Mouse (Mus musculus): ENCODE measurements around the gene Eps8l1. TPM values are rescaled to one million over a fixed set of nuclear protein-coding genes. Genes with fewer than 3 reads are reported as not detected.
A peak's percentile ranks its signal among the peaks of the same experiment; 100 is the strongest.
"Not testable (repeated sequence)": the region's sequence is repeated elsewhere in the genome, so short reads cannot be mapped to it uniquely, and the experiment has no call there.

Gene Eps8l1
- 0.10 and 1.3 TPM in 2 replicates for polyA plus RNA-seq (2012; rRNA removed)

DNA sequence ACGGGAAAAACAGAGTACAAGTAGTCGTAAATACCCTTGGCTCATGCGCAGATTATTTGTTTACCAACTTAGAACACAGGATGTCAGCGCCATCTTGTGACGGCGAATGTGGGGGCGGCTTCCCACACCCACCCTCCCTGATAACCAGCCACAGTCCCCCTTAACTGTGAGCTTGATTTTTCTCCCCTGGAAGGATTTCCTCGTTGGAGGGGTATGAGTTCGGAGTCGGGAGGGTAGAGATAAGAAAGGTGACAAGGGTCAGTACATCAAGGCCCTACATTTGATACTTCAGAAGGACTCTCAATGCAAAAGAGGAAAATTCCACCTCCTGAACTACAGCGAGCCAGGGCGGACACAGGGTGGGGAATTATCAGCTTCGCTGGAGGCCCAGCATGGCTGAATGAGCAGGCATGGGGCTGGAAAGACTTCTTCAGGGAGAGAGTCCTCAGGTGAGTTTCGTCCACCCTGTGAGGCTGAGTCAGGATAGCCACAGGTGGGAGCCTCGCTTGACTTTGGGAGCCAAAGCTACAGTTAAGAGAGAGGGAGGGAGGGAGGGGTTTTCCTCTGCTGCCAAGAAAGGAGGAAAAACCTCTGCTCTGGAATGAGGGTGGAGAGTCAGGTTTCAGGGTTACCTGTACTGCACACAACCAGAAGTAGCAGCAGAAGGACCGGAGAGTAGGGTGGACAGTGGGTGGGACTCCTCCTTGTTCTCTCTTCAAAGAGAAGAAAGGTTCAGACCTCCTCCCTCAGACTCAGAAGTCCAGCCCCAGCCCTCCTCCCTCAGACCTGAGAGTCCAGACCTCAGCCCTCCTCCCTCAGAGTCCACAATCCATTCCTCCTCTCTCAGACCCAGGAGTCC lies at the start of gene Eps8l1:
Eps8l1 (plus strand) TSS at position 99 of the 859 bp plus-strand sequence.
- H3K27me3 ChIP-seq (ENCODE audit: control insufficient read depth, insufficient read depth, low read length), result no peaks in the 10 kb centered on the region
- H3K27ac ChIP-seq (ENCODE audit: control insufficient read depth, insufficient read depth, low read depth, low read length), result peak within 1 kb of the TSS; percentile 53; the same call in 1 of the 2 replicates
- no peaks in the 10 kb centered on the region for H3K36me3 ChIP-seq (ENCODE audit: control insufficient read depth, insufficient read depth, low read length)
- TF ChIP-seq POLR2A (IDR thresholded peaks at IDR 0.05; ENCODE audit: control insufficient read depth, low read depth, low read length) (no peak), CTCF (IDR thresholded peaks at IDR 0.05; ENCODE audit: control insufficient read depth, insufficient read depth, insufficient replicate concordance, low read depth, low read length) (no peak)
- H3K4me1 ChIP-seq (ENCODE audit: control insufficient read depth, insufficient read depth, low read length), result peaks cover 2% of the 10 kb centered on the region; the same call in 1 of the 2 replicates
- no peak within 1 kb of the TSS; the same call in 1 of the 2 replicates for H3K4me3 ChIP-seq (ENCODE audit: control insufficient read depth, low read depth, low read length)

DNA sequence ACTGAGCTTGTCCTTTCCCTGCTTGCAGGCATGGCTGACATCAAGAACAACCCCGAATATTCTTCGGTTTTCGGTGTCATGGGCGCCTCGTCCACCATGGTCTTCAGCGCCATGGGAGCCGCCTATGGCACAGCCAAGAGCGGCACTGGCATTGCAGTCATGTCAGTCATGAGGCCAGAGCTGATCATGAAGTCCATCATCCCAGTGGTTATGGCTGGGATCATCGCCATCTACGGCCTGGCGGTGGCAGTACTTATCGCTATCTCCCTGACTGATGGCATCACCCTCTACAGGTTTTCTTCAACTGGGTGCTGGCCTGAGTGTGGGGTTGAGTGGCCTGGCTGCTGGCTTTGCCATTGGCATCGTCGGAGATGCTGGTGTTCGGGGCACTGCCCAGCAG lies 48.1 kb upstream of the Eps8l1 start:
- H3K27ac ChIP-seq (ENCODE audit: control insufficient read depth, insufficient read depth, low read depth, low read length); H3K4me3 ChIP-seq (ENCODE audit: control insufficient read depth, low read depth, low read length); H3K36me3 ChIP-seq (ENCODE audit: control insufficient read depth, insufficient read depth, low read length); H3K4me1 ChIP-seq (ENCODE audit: control insufficient read depth, insufficient read depth, low read length); H3K27me3 ChIP-seq (ENCODE audit: control insufficient read depth, insufficient read depth, low read length): not testable (repeated sequence)

DNA sequence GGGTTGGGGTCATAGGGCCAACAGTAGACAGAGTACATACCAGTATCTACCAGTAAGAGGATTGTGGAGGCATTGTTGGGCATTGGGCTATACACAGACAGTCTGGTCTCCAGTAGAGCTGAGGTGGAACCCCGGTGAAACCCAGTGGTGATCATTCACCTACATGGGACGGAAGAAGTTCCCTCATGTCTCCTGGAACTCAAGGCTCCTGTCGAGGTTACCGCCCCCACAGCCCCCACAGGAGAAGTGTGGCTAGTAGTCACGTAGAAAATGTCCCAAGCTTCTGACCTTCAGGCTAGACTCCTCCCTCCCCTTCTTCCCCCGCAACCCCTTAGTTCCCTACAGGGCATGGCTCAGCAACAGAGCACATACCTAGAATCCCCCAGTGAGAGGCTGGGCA lies 40.8 kb upstream of the Eps8l1 start:
- H3K27ac ChIP-seq (ENCODE audit: control insufficient read depth, insufficient read depth, low read depth, low read length), result no peak overlapping the region
- no peak overlapping the region for H3K4me3 ChIP-seq (ENCODE audit: control insufficient read depth, low read depth, low read length)
- TF ChIP-seq POLR2A (IDR thresholded peaks at IDR 0.05; ENCODE audit: control insufficient read depth, low read depth, low read length) (no peak), CTCF (IDR thresholded peaks at IDR 0.05; ENCODE audit: control insufficient read depth, insufficient read depth, insufficient replicate concordance, low read depth, low read length) (no peak)
- H3K27me3 ChIP-seq (ENCODE audit: control insufficient read depth, insufficient read depth, low read length), result no peaks in the 10 kb centered on the region
- H3K36me3 ChIP-seq (ENCODE audit: control insufficient read depth, insufficient read depth, low read length), result no peaks in the 10 kb centered on the region
- no peaks in the 10 kb centered on the region for H3K4me1 ChIP-seq (ENCODE audit: control insufficient read depth, insufficient read depth, low read length)

DNA sequence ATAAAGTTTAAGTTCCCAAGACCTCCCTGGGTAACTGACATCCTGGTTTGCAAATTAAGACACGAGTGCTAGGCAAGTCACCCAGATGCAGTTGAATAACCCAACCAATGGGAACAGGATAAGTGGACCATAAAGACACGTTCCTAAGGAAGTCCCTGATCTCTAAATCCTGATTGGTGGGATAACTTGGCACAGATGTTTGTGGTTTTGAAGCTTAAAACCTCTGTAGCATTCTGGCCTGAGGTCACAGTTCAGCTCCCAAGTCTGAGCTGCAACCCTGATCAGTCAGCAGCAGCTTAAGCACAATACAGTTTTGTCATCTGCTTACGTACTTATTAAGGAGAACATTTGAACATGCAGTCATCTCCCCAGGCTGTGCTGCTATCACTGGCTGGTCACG lies 40.2 kb upstream of the Eps8l1 start:
- no peak overlapping the region for H3K27ac ChIP-seq (ENCODE audit: control insufficient read depth, insufficient read depth, low read depth, low read length)
- TF ChIP-seq CTCF (IDR thresholded peaks at IDR 0.05; ENCODE audit: control insufficient read depth, insufficient read depth, insufficient replicate concordance, low read depth, low read length) (no peak), POLR2A (IDR thresholded peaks at IDR 0.05; ENCODE audit: control insufficient read depth, low read depth, low read length) (no peak)
- no peak overlapping the region for H3K4me3 ChIP-seq (ENCODE audit: control insufficient read depth, low read depth, low read length)
- H3K36me3 ChIP-seq (ENCODE audit: control insufficient read depth, insufficient read depth, low read length), result no peaks in the 10 kb centered on the region
- no peaks in the 10 kb centered on the region for H3K27me3 ChIP-seq (ENCODE audit: control insufficient read depth, insufficient read depth, low read length)
- H3K4me1 ChIP-seq (ENCODE audit: control insufficient read depth, insufficient read depth, low read length), result no peaks in the 10 kb centered on the region

DNA sequence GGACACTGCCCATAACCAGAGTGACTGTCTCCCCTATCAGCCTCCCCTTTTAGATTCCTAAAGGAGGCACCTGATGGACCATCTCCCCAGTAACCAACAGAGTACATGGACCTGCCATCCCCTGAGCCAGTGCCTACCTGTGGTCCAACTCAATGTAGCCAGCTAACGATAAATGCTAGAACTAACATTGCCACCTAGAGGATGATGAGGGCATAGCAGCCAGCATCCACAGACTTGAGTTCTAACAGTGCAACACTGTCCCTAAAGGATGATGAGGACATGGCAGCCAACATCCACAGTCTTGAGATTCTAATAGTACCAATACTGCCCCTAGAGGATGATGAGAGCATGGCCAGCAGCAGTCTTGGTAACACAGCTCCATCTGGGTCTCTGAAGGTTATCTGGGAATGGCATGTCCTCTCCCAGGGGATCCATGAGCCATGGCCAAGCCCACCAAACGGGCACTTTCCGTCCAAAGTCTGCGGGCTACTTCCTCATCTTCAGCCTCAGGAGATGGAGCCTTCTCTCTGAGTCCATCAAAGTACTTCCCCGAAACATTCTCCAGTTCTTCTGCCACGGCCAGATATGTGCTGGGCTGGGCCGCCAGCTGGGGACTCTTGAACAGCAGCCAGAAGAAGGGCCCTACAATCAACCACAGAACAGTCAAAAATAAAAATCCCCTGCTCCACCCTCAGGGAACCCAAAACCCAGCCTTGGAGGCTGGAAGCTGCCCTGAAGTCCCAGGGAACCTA lies 33.1 kb upstream of the Eps8l1 start:
- H3K4me3 ChIP-seq (ENCODE audit: control insufficient read depth, low read depth, low read length), result no peak overlapping the region
- TF ChIP-seq CTCF (IDR thresholded peaks at IDR 0.05; ENCODE audit: control insufficient read depth, insufficient read depth, insufficient replicate concordance, low read depth, low read length) (peak; percentile 62; the same call in 1 of the 2 replicates), POLR2A (IDR thresholded peaks at IDR 0.05; ENCODE audit: control insufficient read depth, low read depth, low read length) (no peak)
- no peaks in the 10 kb centered on the region for H3K4me1 ChIP-seq (ENCODE audit: control insufficient read depth, insufficient read depth, low read length)
- no peaks in the 10 kb centered on the region for H3K36me3 ChIP-seq (ENCODE audit: control insufficient read depth, insufficient read depth, low read length)
- no peak overlapping the region for H3K27ac ChIP-seq (ENCODE audit: control insufficient read depth, insufficient read depth, low read depth, low read length)
- no peaks in the 10 kb centered on the region for H3K27me3 ChIP-seq (ENCODE audit: control insufficient read depth, insufficient read depth, low read length)

DNA sequence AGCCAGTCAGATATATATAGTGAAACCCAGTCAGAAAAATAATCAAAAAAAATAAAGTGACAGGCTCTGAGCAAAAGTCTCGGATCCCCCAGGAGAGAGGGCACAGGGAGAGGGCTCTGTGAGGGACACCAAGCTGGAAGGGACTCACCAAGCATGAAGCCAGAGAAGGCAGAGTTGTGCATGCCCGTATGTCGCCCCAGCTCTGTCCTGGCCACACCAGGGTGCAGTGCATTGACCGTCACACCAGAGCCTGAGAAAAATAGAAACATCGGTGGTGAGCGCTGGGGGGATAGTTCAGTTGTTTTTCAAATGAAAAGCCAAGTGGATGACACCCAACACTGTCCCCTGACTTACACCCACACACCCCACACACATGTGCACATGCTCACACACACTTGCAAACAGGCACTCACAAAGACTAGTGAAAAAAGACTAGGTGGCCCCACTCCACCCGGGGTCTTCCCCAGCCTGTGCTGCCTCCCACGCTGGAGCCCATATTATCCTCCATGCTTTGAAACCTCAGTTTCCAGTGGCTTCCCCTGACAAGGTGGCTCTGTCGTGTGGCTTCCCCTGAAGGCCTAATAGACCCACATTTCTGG lies 30.1 kb upstream of the Eps8l1 start:
- no peaks in the 10 kb centered on the region for H3K36me3 ChIP-seq (ENCODE audit: control insufficient read depth, insufficient read depth, low read length)
- TF ChIP-seq POLR2A (IDR thresholded peaks at IDR 0.05; ENCODE audit: control insufficient read depth, low read depth, low read length), result no peak
- no peak for TF ChIP-seq CTCF (IDR thresholded peaks at IDR 0.05; ENCODE audit: control insufficient read depth, insufficient read depth, insufficient replicate concordance, low read depth, low read length)
- no peaks in the 10 kb centered on the region for H3K4me1 ChIP-seq (ENCODE audit: control insufficient read depth, insufficient read depth, low read length)
- no peak overlapping the region for H3K4me3 ChIP-seq (ENCODE audit: control insufficient read depth, low read depth, low read length)
- H3K27ac ChIP-seq (ENCODE audit: control insufficient read depth, insufficient read depth, low read depth, low read length), result no peak overlapping the region
- H3K27me3 ChIP-seq (ENCODE audit: control insufficient read depth, insufficient read depth, low read length), result no peaks in the 10 kb centered on the region

DNA sequence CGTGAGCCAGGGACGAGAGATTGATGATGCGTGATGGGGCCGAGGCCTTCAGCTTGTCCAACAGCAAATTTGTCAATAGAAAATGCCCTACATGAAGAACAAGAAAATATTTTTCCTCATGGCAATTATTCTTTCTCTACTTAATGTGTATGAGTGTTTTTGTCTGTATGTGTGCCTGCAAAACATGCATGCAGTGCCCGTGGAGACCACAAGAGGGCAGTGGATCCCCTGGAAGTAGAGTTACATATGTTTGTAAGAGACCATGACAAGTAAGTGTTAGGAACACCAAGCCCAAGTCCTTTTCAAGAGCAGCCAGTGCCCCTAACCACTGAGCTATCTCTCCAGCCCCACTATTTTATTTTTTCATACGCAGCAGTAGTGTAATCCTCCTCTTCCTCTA lies 28.9 kb upstream of the Eps8l1 start:
- Histone ChIP-seq H3K4me3 (ENCODE audit: control insufficient read depth, low read depth, low read length) (no peak overlapping the region), H3K36me3 (ENCODE audit: control insufficient read depth, insufficient read depth, low read length) (no peaks in the 10 kb centered on the region), H3K27ac (ENCODE audit: control insufficient read depth, insufficient read depth, low read depth, low read length) (no peak overlapping the region), H3K4me1 (ENCODE audit: control insufficient read depth, insufficient read depth, low read length) (no peaks in the 10 kb centered on the region), H3K27me3 (ENCODE audit: control insufficient read depth, insufficient read depth, low read length) (no peaks in the 10 kb centered on the region)
- TF ChIP-seq CTCF (IDR thresholded peaks at IDR 0.05; ENCODE audit: control insufficient read depth, insufficient read depth, insufficient replicate concordance, low read depth, low read length), result peak; percentile 62; the same call in 1 of the 2 replicates
- no peak for TF ChIP-seq POLR2A (IDR thresholded peaks at IDR 0.05; ENCODE audit: control insufficient read depth, low read depth, low read length)
